Mouse (Mus musculus): Measurements from ENCODE around the gene Cltb. TPM values are rescaled to one million over a fixed set of nuclear protein-coding genes. Genes with fewer than 3 reads are reported as not detected.
A peak's percentile ranks its signal among the peaks of the same experiment; 100 is the strongest.

Cltb gene
- polyA plus RNA-seq, 1 experiment from 2014 or later = 34.1 TPM

GRCm38 (mm10) chr13:54585831-54586230 lies 25.3 kb downstream of the Cltb start:
- Histone ChIP-seq H3K9me3 (ENCODE audit: low read depth, low read length) (no peaks in the 10 kb centered on the region), H3K4me1 (ENCODE audit: insufficient read depth) (peaks cover 4% of the 10 kb centered on the region; the same call in 1 of the 2 replicates), H3K36me3 (ENCODE audit: insufficient read depth) (peaks cover 72% of the 10 kb centered on the region), H3K27me3 (ENCODE audit: insufficient read depth, low read length) (no peaks in the 10 kb centered on the region), H3K9ac (no peak overlapping the region), H3K4me3 (ENCODE audit: low read depth, low read length) (no peak overlapping the region), H3K4me2 (no peak overlapping the region), H3K27ac (ENCODE audit: low read depth) (no peak overlapping the region)
- WGBS = 82% methylated on average over 11 of the region's 11 CpGs
- no peak for TF ChIP-seq CTCF (IDR thresholded peaks at IDR 0.05; ENCODE audit: low read depth)
- ATAC-seq (ENCODE audit: insufficient read depth) (no peak), DNase-seq (no peak)

GRCm38 (mm10) chr13:54582860-54583259 lies 28.3 kb downstream of the Cltb start:
- no peak overlapping the region for H3K9ac ChIP-seq
- H3K27me3 ChIP-seq (ENCODE audit: insufficient read depth, low read length) = no peaks in the 10 kb centered on the region
- peaks cover 95% of the 10 kb centered on the region for H3K36me3 ChIP-seq (ENCODE audit: insufficient read depth)
- DNase-seq (no peak), ATAC-seq (ENCODE audit: insufficient read depth) (no peak)
- no peaks in the 10 kb centered on the region for H3K4me1 ChIP-seq (ENCODE audit: insufficient read depth)
- WGBS = 81% methylated on average over 5 of the region's 5 CpGs
- H3K4me2 ChIP-seq = no peak overlapping the region
- no peak for TF ChIP-seq CTCF (IDR thresholded peaks at IDR 0.05; ENCODE audit: low read depth)
- H3K27ac ChIP-seq (ENCODE audit: low read depth) = no peak overlapping the region
- no peak overlapping the region for H3K4me3 ChIP-seq (ENCODE audit: low read depth, low read length)
- no peaks in the 10 kb centered on the region for H3K9me3 ChIP-seq (ENCODE audit: low read depth, low read length)

GRCm38 (mm10) chr13:54582126-54582525 lies 29.0 kb downstream of the Cltb start:
- no peak overlapping the region for H3K9ac ChIP-seq
- H3K9me3 ChIP-seq (ENCODE audit: low read depth, low read length) = no peaks in the 10 kb centered on the region
- H3K4me3 ChIP-seq (ENCODE audit: low read depth, low read length) = no peak overlapping the region
- no peak for ATAC-seq (ENCODE audit: insufficient read depth)
- H3K27ac ChIP-seq (ENCODE audit: low read depth) = no peak overlapping the region
- H3K27me3 ChIP-seq (ENCODE audit: insufficient read depth, low read length) = no peaks in the 10 kb centered on the region
- no peak for TF ChIP-seq CTCF (IDR thresholded peaks at IDR 0.05; ENCODE audit: low read depth)
- H3K4me2 ChIP-seq = no peak overlapping the region
- H3K36me3 ChIP-seq (ENCODE audit: insufficient read depth) = peaks cover 88% of the 10 kb centered on the region
- DNase-seq = no peak
- H3K4me1 ChIP-seq (ENCODE audit: insufficient read depth) = no peaks in the 10 kb centered on the region
- WGBS = 70% methylated on average over 10 of the region's 10 CpGs

- DNase-seq (no peak), ATAC-seq (ENCODE audit: insufficient read depth) (no peak)
- Histone ChIP-seq H3K9me3 (ENCODE audit: low read depth, low read length) (no peaks in the 10 kb centered on the region), H3K36me3 (ENCODE audit: insufficient read depth) (peaks cover 83% of the 10 kb centered on the region), H3K4me3 (ENCODE audit: low read depth, low read length) (no peak overlapping the region), H3K4me1 (ENCODE audit: insufficient read depth) (no peaks in the 10 kb centered on the region), H3K27ac (ENCODE audit: low read depth) (no peak overlapping the region), H3K4me2 (no peak overlapping the region), H3K27me3 (ENCODE audit: insufficient read depth, low read length) (no peaks in the 10 kb centered on the region), H3K9ac (no peak overlapping the region)
- no peak for TF ChIP-seq CTCF (IDR thresholded peaks at IDR 0.05; ENCODE audit: low read depth)
- WGBS = 51% methylated on average over 2 of the region's 2 CpGs
Observed at GRCm38 (mm10) chr13:54581385-54581784, 29.8 kb downstream of the Cltb start.

- TF ChIP-seq CTCF (IDR thresholded peaks at IDR 0.05; ENCODE audit: low read depth) = no peak
- no peak overlapping the region for H3K27ac ChIP-seq (ENCODE audit: low read depth)
- DNase-seq (no peak), ATAC-seq (ENCODE audit: insufficient read depth) (no peak)
- peaks cover 51% of the 10 kb centered on the region for H3K36me3 ChIP-seq (ENCODE audit: insufficient read depth)
- WGBS = 84% methylated on average over 21 of the region's 21 CpGs
- no peaks in the 10 kb centered on the region for H3K4me1 ChIP-seq (ENCODE audit: insufficient read depth)
- H3K4me2 ChIP-seq = no peak overlapping the region
- H3K9me3 ChIP-seq (ENCODE audit: low read depth, low read length) = no peaks in the 10 kb centered on the region
- H3K4me3 ChIP-seq (ENCODE audit: low read depth, low read length) = no peak overlapping the region
- H3K9ac ChIP-seq = no peak overlapping the region
- no peaks in the 10 kb centered on the region for H3K27me3 ChIP-seq (ENCODE audit: insufficient read depth, low read length)
Observed at GRCm38 (mm10) chr13:54577652-54578507, 33.3 kb downstream of the Cltb start.

GRCm38 (mm10) chr13:54575489-54575888 lies 35.7 kb downstream of the Cltb start:
- WGBS = under 1% methylated on average over 19 of the region's 19 CpGs
- ATAC-seq (ENCODE audit: insufficient read depth) = peak; percentile 13; the same call in 1 of the 2 replicates
- peaks cover 28% of the 10 kb centered on the region for H3K36me3 ChIP-seq (ENCODE audit: insufficient read depth)

GRCm38 (mm10) chr13:54574854-54575481 lies 36.2 kb downstream of the Cltb start, which contains the start of gene Arl10:
Gene Arl10 (plus strand): TSS chr13:54575015.
- Histone ChIP-seq H3K27ac (ENCODE audit: low read depth) (peak within 1 kb of the TSS; percentile 75), H3K9ac (peak within 1 kb of the TSS; percentile 89), H3K36me3 (ENCODE audit: insufficient read depth) (peaks cover 22% of the 10 kb centered on the region), H3K4me3 (ENCODE audit: low read depth, low read length) (peak within 1 kb of the TSS; percentile 97), H3K9me3 (ENCODE audit: low read depth, low read length) (no peaks in the 10 kb centered on the region), H3K27me3 (ENCODE audit: insufficient read depth, low read length) (no peaks in the 10 kb centered on the region), H3K4me2 (peak within 1 kb of the TSS; percentile 93), H3K4me1 (ENCODE audit: insufficient read depth) (no peaks in the 10 kb centered on the region)
- under 1% methylated on average over 55 of the region's 55 CpGs for WGBS
- DNase-seq (peak; percentile 85), ATAC-seq (ENCODE audit: insufficient read depth) (peak; percentile 92)
- TF ChIP-seq CTCF (IDR thresholded peaks at IDR 0.05; ENCODE audit: low read depth) = no peak

More at GRCm38 (mm10) chr13:54575489-54575888, 35.7 kb downstream of the Cltb start:
- Histone ChIP-seq H3K27ac (ENCODE audit: low read depth) (peak overlapping the region; percentile 75; the same call in 1 of the 2 replicates), H3K4me1 (ENCODE audit: insufficient read depth) (no peaks in the 10 kb centered on the region), H3K4me2 (peak overlapping the region; percentile 93), H3K9me3 (ENCODE audit: low read depth, low read length) (no peaks in the 10 kb centered on the region), H3K4me3 (ENCODE audit: low read depth, low read length) (peak overlapping the region; percentile 97), H3K27me3 (ENCODE audit: insufficient read depth, low read length) (no peaks in the 10 kb centered on the region), H3K9ac (peak overlapping the region; percentile 89)
- TF ChIP-seq CTCF (IDR thresholded peaks at IDR 0.05; ENCODE audit: low read depth) = no peak
- DNase-seq = peak; percentile 21

Measured in lung, embryonic 14.5 days (tissue).